Mouse (Mus musculus) heart, embryonic 13.5 days (tissue): ENCODE data around the gene Myh2. TPM values are rescaled to one million over a fixed set of nuclear protein-coding genes. Genes with fewer than 3 reads are reported as not detected.

ENCODE experiments used
- ATAC-seq: fragments of 200-750 bp; cut with Nextera tagmentation; 2 replicates; pipeline ENCODE4 v1.8.0; 2017; ENCODE audit warnings: moderate TSS enrichment; ENCODE audit not compliant: insufficient number of reproducible peaks, low FRiP score, low TSS enrichment; ENCODE audit errors: extremely low read depth
- H3K27ac ChIP-seq: fragments of 300-500 bp; sonication (generic); replicated peaks from 2 replicates; pipeline ENCODE4 v1.5.1; 2015; ENCODE audit warnings: moderate library complexity, mild to moderate bottlenecking, inconsistent platforms
- H3K27me3 ChIP-seq: fragments of 300-500 bp; sonication (generic); replicated peaks from 2 replicates; pipeline ENCODE4 v1.6.1; 2015; ENCODE audit warnings: mild to moderate bottlenecking, inconsistent platforms
- H3K36me3 ChIP-seq: fragments of 300-500 bp; sonication (generic); 2 replicates; pipeline ENCODE4 v1.6.1; 2015; ENCODE audit warnings: mild to moderate bottlenecking, inconsistent platforms
- H3K4me1 ChIP-seq: fragments of 300-500 bp; sonication (generic); 2 replicates; pipeline ENCODE4 v1.6.1; 2015; ENCODE audit warnings: inconsistent platforms
- H3K4me2 ChIP-seq: fragments of 300-500 bp; sonication (generic); 2 replicates; pipeline ENCODE4 v1.6.1; 2015; ENCODE audit warnings: inconsistent platforms, mild to moderate bottlenecking, moderate library complexity
- H3K4me3 ChIP-seq: fragments of 300-500 bp; sonication (generic); 2 replicates; pipeline ENCODE4 v1.5.1; 2015; ENCODE audit warnings: moderate library complexity, mild to moderate bottlenecking, inconsistent platforms
- H3K9ac ChIP-seq: fragments of 300-500 bp; sonication (generic); 2 replicates; pipeline ENCODE4 v1.6.1; 2015; ENCODE audit warnings: inconsistent platforms, mild to moderate bottlenecking, moderate library complexity
- H3K9me3 ChIP-seq: fragments of 300-500 bp; sonication (generic); 2 replicates; pipeline ENCODE4 v1.6.1; 2016; ENCODE audit warnings: inconsistent platforms
- WGBS: fragments of 180-500 bp; shearing (Covaris S2); methylation state at CpG from one replicate; pipeline ENCODE4 v1.1.7; 2015; ENCODE audit warnings: mixed read lengths; 5-methylcytosine and 5-hydroxymethylcytosine counted together
- polyA plus RNA-seq: library from polyadenylated mRNA; unstranded; fragments of >200 nt; fragmentation: Nextera tagmentation; extraction: Ambion mirVana; gene quantifications from 2 replicates; pipeline ENCODE4 v1.2.1, GENCODE M21; 2015

The Myh2 gene
- polyA plus RNA-seq, 1 experiment from 2014 or later: not detected

GRCm38 (mm10) chr11:67144559-67145265, 26.1 kb upstream of the Myh2 start:
- Histone ChIP-seq H3K27me3 (no peaks in the 10 kb centered on the region), H3K9ac (no peak overlapping the region), H3K4me2 (no peak overlapping the region), H3K4me1 (no peaks in the 10 kb centered on the region), H3K4me3 (no peak overlapping the region), H3K27ac (no peak overlapping the region), H3K36me3 (no peaks in the 10 kb centered on the region), H3K9me3 (no peaks in the 10 kb centered on the region)
- ATAC-seq: no peak
- WGBS: 50% methylated on average over 6 of the region's 6 CpGs

- Histone ChIP-seq H3K4me1 (no peaks in the 10 kb centered on the region), H3K27me3 (no peaks in the 10 kb centered on the region), H3K9ac (no peak overlapping the region), H3K4me2 (no peak overlapping the region), H3K27ac (no peak overlapping the region), H3K4me3 (no peak overlapping the region), H3K9me3 (no peaks in the 10 kb centered on the region), H3K36me3 (no peaks in the 10 kb centered on the region)
- ATAC-seq: no peak
- 78% methylated on average over 5 of the region's 5 CpGs for WGBS
These were observed 25.1 kb upstream of the Myh2 start for GRCm38 (mm10) chr11:67145482-67146408.

- ATAC-seq: no peak
- WGBS: 73% methylated on average over 4 of the region's 4 CpGs
- H3K4me2 ChIP-seq: no peak overlapping the region
- no peaks in the 10 kb centered on the region for H3K4me1 ChIP-seq
- H3K9ac ChIP-seq: no peak overlapping the region
- H3K27ac ChIP-seq: no peak overlapping the region
- H3K27me3 ChIP-seq: no peaks in the 10 kb centered on the region
- no peaks in the 10 kb centered on the region for H3K9me3 ChIP-seq
- no peak overlapping the region for H3K4me3 ChIP-seq
- no peaks in the 10 kb centered on the region for H3K36me3 ChIP-seq
These were observed 24.2 kb upstream of the Myh2 start for GRCm38 (mm10) chr11:67146409-67147282.

DNA sequence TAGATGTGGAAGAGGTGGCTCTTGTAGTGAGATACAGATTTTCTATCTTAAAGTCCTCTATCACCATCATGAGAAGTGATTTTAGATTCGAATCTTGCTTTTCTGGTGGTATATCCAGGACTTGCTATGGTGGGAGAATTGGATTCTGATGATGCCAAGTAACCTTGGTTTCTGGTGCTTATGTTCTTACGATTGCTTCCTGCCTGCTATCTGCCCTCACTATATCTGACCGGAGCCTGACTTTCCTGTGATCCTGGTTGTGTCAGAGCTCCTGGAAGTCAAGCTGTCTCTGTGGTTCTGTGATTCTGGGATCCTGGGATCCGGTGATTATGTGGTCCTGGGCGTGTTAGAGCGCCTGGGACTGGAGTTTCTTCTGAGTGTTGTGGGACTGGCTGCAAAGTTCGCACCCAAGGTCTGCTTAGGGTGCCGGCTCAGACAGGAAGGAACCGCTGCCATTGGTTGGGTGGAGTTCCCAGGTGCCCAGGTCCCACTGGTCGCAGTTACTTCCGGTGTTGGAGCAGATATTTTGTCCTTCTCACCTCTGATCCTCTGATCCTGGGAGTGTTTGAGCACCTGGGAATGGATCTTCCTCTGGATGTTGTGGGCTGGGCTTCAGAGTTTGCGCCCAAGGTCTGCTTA, 23.4 kb upstream of the Myh2 start:
- no peak overlapping the region for H3K4me2 ChIP-seq
- H3K9ac ChIP-seq: no peak overlapping the region
- 82% methylated on average over 12 of the region's 12 CpGs for WGBS
- H3K4me1 ChIP-seq: no peaks in the 10 kb centered on the region
- ATAC-seq: no peak
- H3K27ac ChIP-seq: no peak overlapping the region
- no peaks in the 10 kb centered on the region for H3K9me3 ChIP-seq
- H3K4me3 ChIP-seq: no peak overlapping the region
- H3K27me3 ChIP-seq: no peaks in the 10 kb centered on the region
- no peaks in the 10 kb centered on the region for H3K36me3 ChIP-seq

DNA sequence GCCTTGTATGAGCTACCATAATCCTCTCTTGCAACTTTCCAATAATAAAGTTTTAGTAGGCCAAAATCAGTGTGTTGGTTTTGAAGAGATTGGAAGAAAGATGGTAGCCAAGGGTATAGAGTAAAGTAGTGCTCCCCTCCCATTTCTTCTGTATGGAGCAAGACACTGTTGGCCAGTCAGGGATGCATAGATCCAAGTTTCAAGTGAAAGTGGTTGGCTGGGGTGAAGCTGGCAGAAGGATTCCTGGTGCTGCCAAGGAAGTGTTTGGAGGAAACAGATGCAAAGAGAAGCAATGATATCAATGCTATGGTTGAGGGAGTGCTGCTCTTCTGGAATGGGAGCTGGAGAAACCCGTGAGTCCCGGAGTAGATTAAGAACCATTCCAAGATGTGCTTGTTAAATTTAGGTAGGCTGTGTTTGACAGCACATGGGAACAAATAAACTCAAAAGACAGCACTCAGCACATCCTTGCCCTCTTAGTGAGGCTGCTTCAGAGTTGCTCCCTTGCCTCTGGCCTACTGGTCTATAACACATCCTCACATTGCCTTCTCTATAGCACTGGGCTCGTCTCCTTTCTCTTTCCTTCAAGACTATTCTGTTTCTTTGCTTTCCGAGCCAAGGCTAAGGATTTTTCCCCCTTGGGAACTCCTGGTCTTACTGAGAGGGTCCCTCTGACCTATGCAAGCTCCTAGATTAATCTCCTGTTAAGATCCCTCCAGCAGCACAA, 22.4 kb upstream of the Myh2 start:
- Histone ChIP-seq H3K4me1 (peaks cover 3% of the 10 kb centered on the region), H3K36me3 (no peaks in the 10 kb centered on the region), H3K27ac (no peak overlapping the region), H3K4me3 (no peak overlapping the region), H3K4me2 (no peak overlapping the region), H3K9me3 (no peaks in the 10 kb centered on the region), H3K9ac (no peak overlapping the region), H3K27me3 (no peaks in the 10 kb centered on the region)
- 80% methylated on average over 4 of the region's 4 CpGs for WGBS
- ATAC-seq: no peak

GRCm38 (mm10) chr11:67150237-67150636, 20.6 kb upstream of the Myh2 start:
- H3K9me3 ChIP-seq: no peaks in the 10 kb centered on the region
- H3K9ac ChIP-seq: no peak overlapping the region
- no peak for ATAC-seq
- H3K27me3 ChIP-seq: no peaks in the 10 kb centered on the region
- H3K27ac ChIP-seq: no peak overlapping the region
- H3K4me1 ChIP-seq: peaks cover 3% of the 10 kb centered on the region
- H3K4me2 ChIP-seq: no peak overlapping the region
- no peak overlapping the region for H3K4me3 ChIP-seq
- 74% methylated on average over 2 of the region's 2 CpGs for WGBS
- no peaks in the 10 kb centered on the region for H3K36me3 ChIP-seq

DNA sequence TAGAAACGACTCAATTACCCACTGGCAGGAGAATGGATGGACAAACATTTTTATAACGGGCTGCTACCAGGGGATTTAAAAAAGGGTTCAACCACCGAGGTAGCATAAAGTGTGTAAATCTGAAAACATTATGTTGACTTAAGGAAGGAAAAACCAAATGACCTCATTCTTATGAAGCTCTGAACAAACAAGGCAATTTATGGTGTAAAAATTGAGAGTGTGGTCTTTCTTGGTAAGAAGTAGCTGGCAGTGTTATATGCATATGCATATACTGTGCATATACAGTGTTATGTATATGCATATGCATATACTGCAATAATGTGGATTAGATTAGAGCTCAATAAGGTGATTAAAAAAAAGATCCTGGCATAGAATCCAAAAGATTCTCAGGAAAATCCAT, 19.7 kb upstream of the Myh2 start:
- Histone ChIP-seq H3K4me2 (no peak overlapping the region), H3K4me1 (peaks cover 3% of the 10 kb centered on the region), H3K4me3 (no peak overlapping the region), H3K9ac (no peak overlapping the region), H3K27me3 (no peaks in the 10 kb centered on the region), H3K36me3 (no peaks in the 10 kb centered on the region), H3K27ac (no peak overlapping the region), H3K9me3 (no peaks in the 10 kb centered on the region)
- no peak for ATAC-seq
- WGBS: 76% methylated on average over 3 of the region's 3 CpGs

DNA sequence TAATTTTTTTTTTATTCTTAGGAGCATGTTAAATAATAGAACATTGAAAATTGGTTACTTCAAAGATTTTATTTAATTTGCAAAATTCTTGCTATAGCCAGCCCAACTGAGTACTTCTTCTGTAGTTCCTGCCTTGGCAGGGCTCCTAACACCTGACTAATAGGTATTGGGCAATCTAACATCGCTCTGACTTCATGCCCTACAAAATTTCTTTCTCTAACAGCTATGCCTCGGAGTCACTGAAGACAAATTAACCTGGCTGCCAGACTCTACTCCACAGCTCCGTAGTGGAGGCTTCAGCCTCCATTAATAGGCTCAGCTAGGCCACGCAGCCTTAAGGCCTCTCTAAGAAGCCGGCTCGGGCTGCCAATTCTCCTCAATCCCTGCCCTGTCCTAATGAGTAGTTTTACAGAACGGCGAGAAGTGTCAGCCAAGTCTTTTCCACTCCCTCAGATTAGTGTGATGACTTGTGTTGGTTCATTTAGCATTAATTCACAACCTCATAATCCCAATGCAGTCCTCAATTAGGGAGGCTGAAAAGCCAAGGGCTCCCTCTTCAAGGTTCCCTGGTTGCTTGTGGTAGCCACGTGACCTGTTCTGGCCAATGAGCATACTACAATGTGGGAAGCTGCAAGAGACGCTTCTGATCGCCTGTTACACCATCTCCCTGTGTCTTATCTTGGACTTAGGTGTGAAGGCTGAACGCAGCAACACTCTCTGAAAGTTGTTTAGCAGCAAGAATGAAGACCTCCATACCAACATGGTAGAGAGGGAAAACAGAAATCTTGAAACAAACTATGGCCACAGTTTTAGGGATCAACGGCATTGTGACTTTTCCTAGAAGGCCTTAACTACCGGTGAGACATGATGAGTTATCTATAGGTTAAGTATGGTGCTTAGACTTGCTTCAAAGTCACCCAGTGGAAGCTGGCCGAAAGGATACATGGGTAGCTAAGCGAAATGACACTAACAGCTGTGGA, 18.9 kb upstream of the Myh2 start:
- peaks cover 3% of the 10 kb centered on the region for H3K4me1 ChIP-seq
- no peaks in the 10 kb centered on the region for H3K27me3 ChIP-seq
- H3K36me3 ChIP-seq: no peaks in the 10 kb centered on the region
- no peaks in the 10 kb centered on the region for H3K9me3 ChIP-seq
- 77% methylated on average over 16 of the region's 16 CpGs for whole genome bisulfite sequencing
- H3K9ac ChIP-seq: no peak overlapping the region
- no peak for ATAC-seq
- no peak overlapping the region for H3K4me3 ChIP-seq
- no peak overlapping the region for H3K27ac ChIP-seq
- H3K4me2 ChIP-seq: no peak overlapping the region

- H3K9me3 ChIP-seq: no peaks in the 10 kb centered on the region
- no peak overlapping the region for H3K4me3 ChIP-seq
- H3K4me1 ChIP-seq: peaks cover 3% of the 10 kb centered on the region
- 12% methylated on average over 1 of the region's 1 CpGs for WGBS
- H3K4me2 ChIP-seq: no peak overlapping the region
- H3K9ac ChIP-seq: no peak overlapping the region
- H3K27me3 ChIP-seq: no peaks in the 10 kb centered on the region
- H3K36me3 ChIP-seq: no peaks in the 10 kb centered on the region
- H3K27ac ChIP-seq: no peak overlapping the region
- ATAC-seq: no peak
These were observed 17.7 kb upstream of the Myh2 start for GRCm38 (mm10) chr11:67153123-67153522.

GRCm38 (mm10) chr11:67153843-67154242, 17.0 kb upstream of the Myh2 start:
- no peak overlapping the region for H3K9ac ChIP-seq
- H3K27me3 ChIP-seq: no peaks in the 10 kb centered on the region
- H3K4me2 ChIP-seq: no peak overlapping the region
- ATAC-seq: no peak
- no peak overlapping the region for H3K27ac ChIP-seq
- H3K4me3 ChIP-seq: no peak overlapping the region
- WGBS: 52% methylated on average over 1 of the region's 1 CpGs
- H3K4me1 ChIP-seq: peaks cover 3% of the 10 kb centered on the region
- no peaks in the 10 kb centered on the region for H3K36me3 ChIP-seq
- H3K9me3 ChIP-seq: no peaks in the 10 kb centered on the region
